Mouse (Mus musculus): ENCODE measurements around the gene Lrrc8a. TPM values are rescaled to one million over a fixed set of nuclear protein-coding genes. Genes with fewer than 3 reads are reported as not detected.
A peak's percentile ranks its signal among the peaks of the same experiment; 100 is the strongest.

The Lrrc8a gene
- polyA plus RNA-seq, 1 experiment from 2014 or later, result 39.1 TPM

- H3K4me3 ChIP-seq, result peak within 1 kb of the TSS; percentile 83
- peak within 1 kb of the TSS; percentile 88 for H3K4me2 ChIP-seq
- under 1% methylated on average over 66 of the region's 68 CpGs for WGBS
- no peaks in the 10 kb centered on the region for H3K9me3 ChIP-seq
- peak within 1 kb of the TSS; percentile 58 for H3K27ac ChIP-seq
- H3K36me3 ChIP-seq, result no peaks in the 10 kb centered on the region
- peak; percentile 97 for ATAC-seq (ENCODE audit: borderline replicate concordance, extremely low read depth, low FRiP score, low TSS enrichment)
- H3K27me3 ChIP-seq, result no peaks in the 10 kb centered on the region
- peak within 1 kb of the TSS; percentile 95 for H3K9ac ChIP-seq
- H3K4me1 ChIP-seq, result peaks cover 22% of the 10 kb centered on the region
These were observed 48.9 kb downstream of the Lrrc8a start, which contains the start of the genes Dolk and Nup188 for GRCm38 (mm10) chr2:30286192-30287026. Gene Dolk, minus strand, starts transcription at chr2:30286334. Gene Nup188, plus strand, starts transcription at chr2:30286397.

GRCm38 (mm10) chr2:30287027-30287373 lies 49.5 kb downstream of the Lrrc8a start:
- under 1% methylated on average over 10 of the region's 10 CpGs for WGBS
- peaks cover 22% of the 10 kb centered on the region for H3K4me1 ChIP-seq

GRCm38 (mm10) chr2:30299525-30299924 lies 62.0 kb downstream of the Lrrc8a start:
- H3K27me3 ChIP-seq, result no peaks in the 10 kb centered on the region
- H3K4me2 ChIP-seq, result no peak overlapping the region
- H3K36me3 ChIP-seq, result peaks cover 67% of the 10 kb centered on the region
- ATAC-seq (ENCODE audit: borderline replicate concordance, extremely low read depth, low FRiP score, low TSS enrichment), result no peak
- no peak overlapping the region for H3K27ac ChIP-seq
- no peak overlapping the region for H3K4me3 ChIP-seq
- no peaks in the 10 kb centered on the region for H3K9me3 ChIP-seq
- no peaks in the 10 kb centered on the region for H3K4me1 ChIP-seq
- WGBS, result 74% methylated on average over 3 of the region's 3 CpGs
- no peak overlapping the region for H3K9ac ChIP-seq

More at GRCm38 (mm10) chr2:30287027-30287373, 49.5 kb downstream of the Lrrc8a start:
- Histone ChIP-seq H3K4me3 (peak overlapping the region; percentile 83), H3K9ac (peak overlapping the region; percentile 95), H3K4me2 (peak overlapping the region; percentile 88), H3K36me3 (no peaks in the 10 kb centered on the region), H3K27me3 (no peaks in the 10 kb centered on the region), H3K27ac (peak overlapping the region; percentile 58), H3K9me3 (no peaks in the 10 kb centered on the region)
- no peak for ATAC-seq (ENCODE audit: borderline replicate concordance, extremely low read depth, low FRiP score, low TSS enrichment)

- H3K4me3 ChIP-seq, result no peak overlapping the region
- H3K27ac ChIP-seq, result no peak overlapping the region
- H3K4me1 ChIP-seq, result no peaks in the 10 kb centered on the region
- H3K36me3 ChIP-seq, result peaks cover 72% of the 10 kb centered on the region
- H3K4me2 ChIP-seq, result no peak overlapping the region
- no peak for ATAC-seq (ENCODE audit: borderline replicate concordance, extremely low read depth, low FRiP score, low TSS enrichment)
- H3K9ac ChIP-seq, result no peak overlapping the region
- H3K27me3 ChIP-seq, result no peaks in the 10 kb centered on the region
- WGBS, result 85% methylated on average over 5 of the region's 5 CpGs
- no peaks in the 10 kb centered on the region for H3K9me3 ChIP-seq
These were observed 62.5 kb downstream of the Lrrc8a start for GRCm38 (mm10) chr2:30299966-30300365.

- ATAC-seq (ENCODE audit: borderline replicate concordance, extremely low read depth, low FRiP score, low TSS enrichment), result no peak
- Histone ChIP-seq H3K4me3 (no peak overlapping the region), H3K4me2 (no peak overlapping the region), H3K9me3 (no peaks in the 10 kb centered on the region), H3K27me3 (no peaks in the 10 kb centered on the region), H3K27ac (no peak overlapping the region), H3K36me3 (peaks cover 95% of the 10 kb centered on the region), H3K9ac (no peak overlapping the region), H3K4me1 (no peaks in the 10 kb centered on the region)
- WGBS, result 86% methylated on average over 7 of the region's 7 CpGs
These were observed 68.6 kb downstream of the Lrrc8a start for GRCm38 (mm10) chr2:30306087-30306486.

GRCm38 (mm10) chr2:30309351-30309750 lies 71.8 kb downstream of the Lrrc8a start:
- Histone ChIP-seq H3K9ac (no peak overlapping the region), H3K27ac (no peak overlapping the region), H3K27me3 (no peaks in the 10 kb centered on the region), H3K4me3 (no peak overlapping the region), H3K9me3 (no peaks in the 10 kb centered on the region), H3K4me2 (no peak overlapping the region), H3K4me1 (no peaks in the 10 kb centered on the region), H3K36me3 (peaks cover 90% of the 10 kb centered on the region)
- no peak for ATAC-seq (ENCODE audit: borderline replicate concordance, extremely low read depth, low FRiP score, low TSS enrichment)
- 79% methylated on average over 3 of the region's 3 CpGs for WGBS

- WGBS, result 94% methylated on average over 2 of the region's 2 CpGs
- Histone ChIP-seq H3K4me1 (no peaks in the 10 kb centered on the region), H3K9me3 (no peaks in the 10 kb centered on the region), H3K36me3 (peaks cover 90% of the 10 kb centered on the region), H3K9ac (no peak overlapping the region), H3K27me3 (no peaks in the 10 kb centered on the region), H3K4me3 (no peak overlapping the region), H3K27ac (no peak overlapping the region), H3K4me2 (no peak overlapping the region)
- no peak for ATAC-seq (ENCODE audit: borderline replicate concordance, extremely low read depth, low FRiP score, low TSS enrichment)
These were observed 74.0 kb downstream of the Lrrc8a start for GRCm38 (mm10) chr2:30311481-30311880.

Other genes starting within 250 kb of the Lrrc8a start
- gene Wdr34, start 188.8 kb upstream of the Lrrc8a start, polyA plus RNA-seq (2015; fragmentation: Nextera tagmentation; extraction: Ambion mirVana), result 34.0 and 34.5 TPM in 2 replicates
- gene Set, start 180.3 kb upstream of the Lrrc8a start, polyA plus RNA-seq (2015; fragmentation: Nextera tagmentation; extraction: Ambion mirVana), result 449 and 465 TPM in 2 replicates
- gene Pkn3, start 160.0 kb upstream of the Lrrc8a start, polyA plus RNA-seq (2015; fragmentation: Nextera tagmentation; extraction: Ambion mirVana), result 13.2 and 14.7 TPM in 2 replicates
- 31.4 and 32.5 TPM in 2 replicates for gene Zdhhc12, start 144.1 kb upstream of the Lrrc8a start, polyA plus RNA-seq (2015; fragmentation: Nextera tagmentation; extraction: Ambion mirVana)
- gene Zer1, start 113.1 kb upstream of the Lrrc8a start, polyA plus RNA-seq (2015; fragmentation: Nextera tagmentation; extraction: Ambion mirVana), result 6.5 and 8.1 TPM in 2 replicates
- 8.3 and 9.5 TPM in 2 replicates for gene Tbc1d13, start 104.0 kb upstream of the Lrrc8a start, polyA plus RNA-seq (2015; fragmentation: Nextera tagmentation; extraction: Ambion mirVana)
- gene Endog, start 66.2 kb upstream of the Lrrc8a start, polyA plus RNA-seq (2015; fragmentation: Nextera tagmentation; extraction: Ambion mirVana), result 16.2 and 16.7 TPM in 2 replicates
- gene Spout1, start 59.3 kb upstream of the Lrrc8a start, polyA plus RNA-seq (2015; fragmentation: Nextera tagmentation; extraction: Ambion mirVana), result 70.9 and 71.8 TPM in 2 replicates
- 10.6 and 11.3 TPM in 2 replicates for gene Kyat1, start 31.9 kb upstream of the Lrrc8a start, polyA plus RNA-seq (2015; fragmentation: Nextera tagmentation; extraction: Ambion mirVana)
- gene Gm28035, start 2.9 kb downstream of the Lrrc8a start, polyA plus RNA-seq (2015; fragmentation: Nextera tagmentation; extraction: Ambion mirVana), result 0.10 and 0.25 TPM in 2 replicates
- gene Phyhd1, start 28.5 kb downstream of the Lrrc8a start, polyA plus RNA-seq (2015; fragmentation: Nextera tagmentation; extraction: Ambion mirVana), result 7.1 and 7.3 TPM in 2 replicates
- gene Gm28038, start 43.3 kb downstream of the Lrrc8a start, polyA plus RNA-seq (2015; fragmentation: Nextera tagmentation; extraction: Ambion mirVana), result not detected in 2 replicates
- gene Dolk, start 48.6 kb downstream of the Lrrc8a start, polyA plus RNA-seq (2015; fragmentation: Nextera tagmentation; extraction: Ambion mirVana), result 28.8 and 31.9 TPM in 2 replicates
- gene Nup188, start 48.7 kb downstream of the Lrrc8a start, polyA plus RNA-seq (2015; fragmentation: Nextera tagmentation; extraction: Ambion mirVana), result 28.2 and 30.4 TPM in 2 replicates
- gene Sh3glb2, start 121.6 kb downstream of the Lrrc8a start, polyA plus RNA-seq (2015; fragmentation: Nextera tagmentation; extraction: Ambion mirVana), result 74.3 and 80.3 TPM in 2 replicates
- gene Miga2, start 126.5 kb downstream of the Lrrc8a start, polyA plus RNA-seq (2015; fragmentation: Nextera tagmentation; extraction: Ambion mirVana), result 21.2 and 24.2 TPM in 2 replicates
- gene Dolpp1, start 154.5 kb downstream of the Lrrc8a start, polyA plus RNA-seq (2015; fragmentation: Nextera tagmentation; extraction: Ambion mirVana), result 37.7 and 46.9 TPM in 2 replicates
- 32.0 and 34.1 TPM in 2 replicates for gene Crat, start 178.1 kb downstream of the Lrrc8a start, polyA plus RNA-seq (2015; fragmentation: Nextera tagmentation; extraction: Ambion mirVana)
- gene Ptpa, start 178.3 kb downstream of the Lrrc8a start, polyA plus RNA-seq (2015; fragmentation: Nextera tagmentation; extraction: Ambion mirVana), result 164 and 165 TPM in 2 replicates
- 2.0 and 2.8 TPM in 2 replicates for gene Ier5l, start 236.5 kb downstream of the Lrrc8a start, polyA plus RNA-seq (2015; fragmentation: Nextera tagmentation; extraction: Ambion mirVana)